Mouse (Mus musculus) forebrain, embryonic 12.5 days (tissue): ENCODE measurements around the gene Gtf3c6. TPM values are rescaled to one million over a fixed set of nuclear protein-coding genes. Genes with fewer than 3 reads are reported as not detected.

ENCODE experiments used
- ATAC-seq: fragments of 200-750 bp; cut with Nextera tagmentation; 2 replicates; pipeline ENCODE4 v1.8.0; 2017; ENCODE audit warnings: moderate TSS enrichment; ENCODE audit not compliant: low FRiP score
- H3K27ac ChIP-seq: fragments of 300-500 bp; sonication (generic); 2 replicates; pipeline ENCODE4 v1.5.1; 2016; ENCODE audit warnings: mild to moderate bottlenecking
- H3K27me3 ChIP-seq: fragments of 300-500 bp; sonication (generic); 2 replicates; pipeline ENCODE4 v1.6.1; 2016; ENCODE audit warnings: mild to moderate bottlenecking
- H3K36me3 ChIP-seq: fragments of 300-500 bp; sonication (generic); replicated peaks from 2 replicates; pipeline ENCODE4 v1.6.1; 2016; ENCODE audit warnings: mild to moderate bottlenecking
- H3K4me1 ChIP-seq: fragments of 300-500 bp; sonication (generic); 2 replicates; pipeline ENCODE4 v1.6.1; 2016
- H3K4me2 ChIP-seq: fragments of 300-500 bp; sonication (generic); 2 replicates; pipeline ENCODE4 v1.6.1; 2016; ENCODE audit warnings: mild to moderate bottlenecking, moderate library complexity
- H3K4me3 ChIP-seq: fragments of 300-500 bp; sonication (generic); replicated peaks from 2 replicates; pipeline ENCODE4 v1.5.1; 2016; ENCODE audit warnings: mild to moderate bottlenecking
- H3K9ac ChIP-seq: fragments of 300-500 bp; sonication (generic); 2 replicates; pipeline ENCODE4 v1.6.1; 2016; ENCODE audit warnings: mild to moderate bottlenecking
- H3K9me3 ChIP-seq: fragments of 300-500 bp; sonication (generic); 2 replicates; pipeline ENCODE4 v1.6.1; 2016
- WGBS: fragments of 180-500 bp; shearing (Covaris S2); methylation state at CpG from one replicate; pipeline ENCODE4 v1.1.7; 2016; 5-methylcytosine and 5-hydroxymethylcytosine counted together
- polyA plus RNA-seq: library from polyadenylated mRNA; unstranded; fragments of >200 nt; fragmentation: Nextera tagmentation; extraction: Ambion mirVana; gene quantifications from 2 replicates; pipeline ENCODE4 v1.2.1, GENCODE M21; 2016

The Gtf3c6 gene
- polyA plus RNA-seq, 1 experiment from 2014 or later = 131 TPM

DNA sequence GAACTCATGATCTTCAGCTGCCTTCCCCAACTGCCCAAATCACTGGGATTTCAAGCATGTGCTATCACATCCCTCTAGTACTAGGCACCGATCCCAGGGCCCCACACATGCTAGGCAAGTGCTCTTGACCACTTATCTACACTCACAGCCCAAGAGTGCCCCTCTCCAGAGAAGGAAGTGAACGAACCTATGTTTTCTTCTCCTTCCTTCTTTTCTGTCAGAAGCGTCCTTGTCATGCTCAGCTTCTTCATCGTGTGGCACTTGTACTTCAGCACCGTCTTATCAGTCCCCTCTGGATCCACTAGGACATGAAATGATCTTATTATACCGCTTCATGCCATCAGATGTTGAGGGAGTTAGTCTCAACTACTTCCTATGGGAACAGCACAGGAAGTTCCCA lies 6.9 kb downstream of the Gtf3c6 start:
- Histone ChIP-seq H3K27me3 (no peaks in the 10 kb centered on the region), H3K36me3 (peaks cover 72% of the 10 kb centered on the region), H3K4me3 (no peak overlapping the region), H3K4me2 (no peak overlapping the region), H3K27ac (no peak overlapping the region), H3K9ac (no peak overlapping the region), H3K9me3 (no peaks in the 10 kb centered on the region), H3K4me1 (peaks cover 4% of the 10 kb centered on the region)
- ATAC-seq = no peak
- WGBS = 92% methylated on average over 6 of the region's 6 CpGs

DNA sequence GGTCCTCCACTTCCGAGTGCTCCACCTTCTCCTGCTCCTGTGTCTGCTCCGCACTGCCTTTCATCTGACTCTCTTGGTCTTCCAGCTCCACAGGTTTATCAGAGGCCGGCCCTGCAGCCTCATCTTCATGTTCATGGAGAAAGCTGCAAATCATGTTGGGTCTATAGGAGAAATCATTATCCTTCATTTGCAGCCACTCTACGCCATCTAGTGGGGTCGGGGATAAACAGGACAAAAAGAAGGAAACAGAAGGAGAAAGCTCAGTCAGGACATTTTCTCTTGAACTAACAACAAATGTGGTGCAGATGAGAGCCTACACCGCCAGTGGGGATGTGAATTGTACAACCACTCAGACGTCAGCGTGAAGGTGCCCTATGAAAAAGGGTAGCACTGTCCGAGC lies 8.3 kb downstream of the Gtf3c6 start:
- Histone ChIP-seq H3K9ac (no peak overlapping the region), H3K27ac (no peak overlapping the region), H3K4me2 (no peak overlapping the region), H3K27me3 (no peaks in the 10 kb centered on the region), H3K4me3 (no peak overlapping the region), H3K9me3 (no peaks in the 10 kb centered on the region), H3K36me3 (peaks cover 65% of the 10 kb centered on the region), H3K4me1 (peaks cover 12% of the 10 kb centered on the region)
- WGBS = 89% methylated on average over 9 of the region's 9 CpGs
- no peak for ATAC-seq

DNA sequence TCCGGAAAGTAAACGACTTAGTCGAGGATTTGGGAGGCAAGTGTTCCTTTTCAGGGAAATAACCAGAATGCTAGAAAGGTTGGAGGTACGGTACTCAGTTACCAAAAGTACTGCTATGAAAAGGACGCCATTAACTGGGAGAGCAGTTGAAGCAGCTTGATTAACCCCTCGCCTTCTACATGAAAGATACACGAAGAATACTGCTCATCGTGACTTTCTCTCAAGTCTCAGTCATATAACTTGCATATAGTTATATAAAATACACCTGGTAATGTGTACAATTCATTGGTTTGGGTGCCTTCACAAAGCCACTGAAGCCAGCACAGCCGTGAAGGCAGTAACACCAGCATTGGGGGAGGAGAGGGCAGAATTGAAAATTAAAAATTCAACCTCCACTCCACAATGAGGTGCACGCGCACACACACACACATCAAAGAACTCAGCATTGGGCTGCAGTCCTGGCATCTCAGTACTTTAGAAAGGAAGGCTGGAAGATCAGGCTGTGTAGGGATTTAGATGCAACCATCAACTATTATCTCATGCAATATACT lies 10.7 kb downstream of the Gtf3c6 start:
- Histone ChIP-seq H3K9ac (peak overlapping the region; percentile 70; the same call in 1 of the 2 replicates), H3K4me1 (peaks cover 12% of the 10 kb centered on the region), H3K27me3 (no peaks in the 10 kb centered on the region), H3K4me3 (peak overlapping the region; percentile 62), H3K4me2 (peak overlapping the region; percentile 63), H3K9me3 (no peaks in the 10 kb centered on the region), H3K36me3 (peaks cover 64% of the 10 kb centered on the region), H3K27ac (peak overlapping the region; percentile 78)
- 34% methylated on average over 11 of the region's 11 CpGs for WGBS
- ATAC-seq = peak; percentile 63

DNA sequence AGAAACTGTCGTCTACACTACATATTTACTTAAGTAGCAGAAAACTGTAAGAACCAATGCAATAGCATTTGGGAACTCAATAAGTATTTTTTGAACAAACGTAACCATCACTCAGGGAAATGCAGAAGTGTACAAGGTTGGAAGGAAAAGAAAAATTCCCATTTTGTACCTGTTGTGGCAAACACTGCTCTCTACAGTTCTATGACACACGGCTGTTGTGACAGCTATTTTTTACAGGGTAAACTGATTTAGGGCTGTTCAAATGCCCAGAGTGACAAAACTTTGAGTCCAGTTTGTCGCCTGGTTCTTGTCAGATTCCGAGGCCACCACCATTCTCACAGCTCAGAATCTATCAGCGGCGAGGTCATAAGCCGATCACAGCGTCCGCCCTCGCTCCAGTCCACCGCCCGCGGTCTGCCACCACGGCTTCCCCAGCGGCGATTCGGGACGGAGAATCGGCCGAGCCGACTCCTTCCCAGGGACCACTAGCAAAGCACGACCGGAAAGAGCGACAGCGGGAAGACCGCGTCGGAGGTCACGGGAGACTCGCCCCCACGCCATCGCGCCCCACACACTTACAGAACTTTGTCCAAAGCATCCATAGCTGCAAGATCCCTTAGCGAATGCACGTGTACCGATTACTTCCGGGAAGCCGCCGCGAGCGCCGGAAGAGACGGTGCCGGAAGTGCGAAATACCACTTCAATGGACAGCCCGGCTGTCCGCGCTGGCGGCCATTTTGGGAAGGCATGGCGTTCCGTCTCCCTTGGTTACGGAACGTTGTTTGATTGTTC lies 11.3 kb downstream of the Gtf3c6 start, which contains the start of gene Rpf2:
TSS of gene Rpf2 (minus strand) at position 663 of the 792 bp plus-strand sequence.
- peak within 1 kb of the TSS; percentile 70 for H3K9ac ChIP-seq
- peaks cover 60% of the 10 kb centered on the region for H3K36me3 ChIP-seq
- H3K4me2 ChIP-seq = peak within 1 kb of the TSS; percentile 63
- H3K27ac ChIP-seq = peak within 1 kb of the TSS; percentile 78
- no peaks in the 10 kb centered on the region for H3K27me3 ChIP-seq
- ATAC-seq = peak; percentile 94
- H3K4me1 ChIP-seq = peaks cover 12% of the 10 kb centered on the region
- under 1% methylated on average over 54 of the region's 54 CpGs for WGBS
- peak within 1 kb of the TSS; percentile 62 for H3K4me3 ChIP-seq
- H3K9me3 ChIP-seq = no peaks in the 10 kb centered on the region

DNA sequence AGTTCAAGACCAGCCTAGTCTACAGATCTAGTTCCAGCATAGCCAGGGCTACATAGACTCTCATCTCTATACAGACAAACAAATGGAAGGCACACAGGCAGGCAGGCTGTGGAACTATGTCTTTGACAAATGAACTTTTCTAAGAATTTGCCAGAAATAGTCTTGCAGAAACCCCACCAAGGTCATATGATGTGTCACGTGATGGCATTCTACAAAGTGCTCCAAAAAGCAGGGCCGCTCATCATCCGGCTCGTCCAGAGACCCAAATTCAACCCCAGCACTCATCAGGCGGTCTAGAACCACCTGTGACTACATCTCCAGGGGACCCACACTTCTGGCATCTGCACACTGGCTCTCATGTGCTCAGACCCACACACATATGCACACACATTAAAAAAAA lies 20.1 kb downstream of the Gtf3c6 start:
- Histone ChIP-seq H3K9ac (no peak overlapping the region), H3K9me3 (no peaks in the 10 kb centered on the region), H3K27ac (no peak overlapping the region), H3K36me3 (peaks cover 72% of the 10 kb centered on the region), H3K4me2 (no peak overlapping the region), H3K4me3 (no peak overlapping the region), H3K4me1 (no peaks in the 10 kb centered on the region), H3K27me3 (no peaks in the 10 kb centered on the region)
- no peak for ATAC-seq
- 98% methylated on average over 5 of the region's 5 CpGs for WGBS

DNA sequence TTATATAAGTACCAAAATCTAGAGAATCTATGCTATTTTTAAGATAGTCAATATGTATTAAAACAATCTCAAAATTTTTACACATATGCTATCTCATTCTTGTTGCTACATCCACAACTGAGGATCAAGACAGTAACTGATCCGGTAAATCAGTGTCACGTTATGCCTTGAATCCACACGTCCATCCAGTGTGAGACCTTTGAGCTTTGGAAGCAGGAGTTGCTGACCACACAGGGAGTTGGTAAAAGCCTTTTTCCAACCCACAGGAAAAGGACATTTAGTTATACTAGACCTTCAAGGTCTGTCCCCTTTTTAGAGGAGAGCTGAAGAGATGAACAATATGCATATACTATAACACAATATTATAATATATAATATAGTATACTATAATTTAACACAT lies 24.7 kb downstream of the Gtf3c6 start:
- no peak overlapping the region for H3K27ac ChIP-seq
- H3K4me1 ChIP-seq = no peaks in the 10 kb centered on the region
- no peak overlapping the region for H3K9ac ChIP-seq
- no peaks in the 10 kb centered on the region for H3K9me3 ChIP-seq
- no peak overlapping the region for H3K4me2 ChIP-seq
- H3K36me3 ChIP-seq = peaks cover 80% of the 10 kb centered on the region
- ATAC-seq = no peak
- no peak overlapping the region for H3K4me3 ChIP-seq
- H3K27me3 ChIP-seq = no peaks in the 10 kb centered on the region
- 89% methylated on average over 3 of the region's 3 CpGs for WGBS

DNA sequence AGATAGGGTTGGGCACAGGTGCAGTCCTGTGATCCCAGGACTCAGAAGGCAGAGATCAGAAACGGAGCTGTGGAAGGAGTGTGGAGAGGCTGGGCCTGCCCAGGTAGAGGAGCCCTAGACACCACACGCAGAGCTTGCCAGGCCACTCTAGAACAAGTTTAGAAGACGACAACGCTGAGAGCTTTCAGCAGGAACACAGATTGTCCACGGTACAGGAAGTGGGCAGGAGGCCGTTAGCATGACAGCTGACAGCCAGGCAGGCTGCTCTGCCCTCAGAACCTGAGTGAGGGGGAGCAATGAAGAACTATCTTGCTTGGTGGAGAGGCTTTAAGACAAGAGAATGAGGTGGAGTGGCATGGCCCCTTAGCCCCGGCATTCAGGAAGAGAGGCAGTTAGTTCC lies 25.5 kb downstream of the Gtf3c6 start:
- Histone ChIP-seq H3K4me3 (no peak overlapping the region), H3K9ac (no peak overlapping the region), H3K27me3 (no peaks in the 10 kb centered on the region), H3K4me2 (no peak overlapping the region), H3K36me3 (peaks cover 79% of the 10 kb centered on the region), H3K4me1 (no peaks in the 10 kb centered on the region), H3K27ac (no peak overlapping the region), H3K9me3 (no peaks in the 10 kb centered on the region)
- 94% methylated on average over 7 of the region's 7 CpGs for WGBS
- ATAC-seq = no peak

DNA sequence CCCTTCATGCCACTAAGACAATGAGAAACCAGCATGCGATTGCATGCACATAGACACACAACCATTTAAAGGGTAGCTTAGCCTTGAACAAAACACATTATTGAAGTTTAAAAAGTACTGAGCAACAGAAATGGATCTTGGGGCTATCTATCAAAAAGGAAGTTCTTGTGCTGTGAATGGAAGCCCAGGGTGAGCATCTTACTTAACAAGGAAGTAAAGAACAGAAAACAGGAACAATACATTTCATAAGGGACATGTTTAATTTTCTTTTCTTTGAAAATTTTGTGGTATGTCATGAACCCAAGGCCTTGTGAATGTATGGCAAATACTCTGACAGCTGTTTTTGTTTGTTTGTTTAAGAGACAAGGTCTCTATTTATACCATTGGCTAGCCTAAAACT lies 28.2 kb downstream of the Gtf3c6 start:
- no peak overlapping the region for H3K4me2 ChIP-seq
- peaks cover 81% of the 10 kb centered on the region for H3K36me3 ChIP-seq
- H3K4me1 ChIP-seq = no peaks in the 10 kb centered on the region
- WGBS = 90% methylated on average over 1 of the region's 1 CpGs
- no peak for ATAC-seq
- no peak overlapping the region for H3K4me3 ChIP-seq
- no peaks in the 10 kb centered on the region for H3K9me3 ChIP-seq
- H3K27me3 ChIP-seq = no peaks in the 10 kb centered on the region
- H3K9ac ChIP-seq = no peak overlapping the region
- H3K27ac ChIP-seq = no peak overlapping the region

DNA sequence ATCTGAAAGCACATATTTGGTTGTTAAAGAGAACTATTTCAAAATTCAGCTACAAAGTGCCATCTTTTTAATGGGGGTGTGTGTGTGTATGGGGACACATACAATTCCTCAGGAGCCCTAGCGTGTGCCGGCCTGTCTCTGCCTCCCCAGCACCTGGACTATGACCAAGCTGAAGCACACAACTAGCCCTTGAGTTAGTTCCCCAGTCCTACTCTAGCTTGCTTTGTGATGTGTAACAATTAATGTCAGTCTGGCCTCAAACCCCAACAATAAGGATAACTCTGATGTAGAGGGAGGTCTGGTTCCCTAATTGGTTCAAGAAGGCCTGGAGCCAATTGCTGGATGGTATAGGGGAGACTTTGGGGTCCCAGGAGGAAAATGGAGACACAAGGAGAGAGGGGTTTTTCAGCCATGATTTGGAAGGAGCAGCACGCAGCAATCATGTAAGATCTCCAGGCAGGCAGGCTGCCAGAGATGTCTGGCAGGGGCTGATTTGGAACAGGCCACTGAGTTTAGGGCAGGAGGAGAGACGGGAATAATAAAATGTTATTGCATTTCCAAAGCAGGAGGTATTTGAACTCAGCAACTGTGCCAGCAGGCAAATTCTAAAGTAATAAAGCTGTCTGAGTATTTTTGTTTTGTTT lies 30.1 kb downstream of the Gtf3c6 start:
- Histone ChIP-seq H3K4me1 (no peaks in the 10 kb centered on the region), H3K9me3 (no peaks in the 10 kb centered on the region), H3K36me3 (peaks cover 88% of the 10 kb centered on the region), H3K27me3 (no peaks in the 10 kb centered on the region), H3K4me3 (no peak overlapping the region), H3K27ac (no peak overlapping the region), H3K9ac (no peak overlapping the region), H3K4me2 (no peak overlapping the region)
- ATAC-seq = no peak
- WGBS = 88% methylated on average over 4 of the region's 4 CpGs

DNA sequence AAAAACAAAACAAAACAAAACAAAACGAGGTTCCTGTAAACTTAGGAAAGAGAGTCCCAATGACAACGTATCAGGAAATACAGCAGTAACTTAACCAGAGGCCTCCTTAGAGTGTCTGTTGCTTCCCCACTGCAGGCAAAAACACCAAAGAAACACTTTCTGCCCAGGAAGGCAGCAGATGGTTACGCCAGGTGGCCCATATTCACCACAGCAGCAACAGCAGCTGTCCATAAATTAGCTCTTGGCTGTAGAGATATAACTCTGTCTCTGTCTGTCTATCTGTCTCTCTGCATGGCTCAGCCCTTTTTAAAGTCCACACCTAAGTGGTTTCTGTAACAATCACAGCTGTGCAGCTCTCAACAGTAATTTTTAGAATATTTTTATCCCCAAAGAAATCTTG lies 39.0 kb downstream of the Gtf3c6 start:
- Histone ChIP-seq H3K9ac (no peak overlapping the region), H3K36me3 (peaks cover 28% of the 10 kb centered on the region), H3K4me2 (no peak overlapping the region), H3K27me3 (no peaks in the 10 kb centered on the region), H3K9me3 (no peaks in the 10 kb centered on the region), H3K4me3 (no peak overlapping the region), H3K4me1 (no peaks in the 10 kb centered on the region), H3K27ac (no peak overlapping the region)
- WGBS = 82% methylated on average over 3 of the region's 3 CpGs
- ATAC-seq = no peak

DNA sequence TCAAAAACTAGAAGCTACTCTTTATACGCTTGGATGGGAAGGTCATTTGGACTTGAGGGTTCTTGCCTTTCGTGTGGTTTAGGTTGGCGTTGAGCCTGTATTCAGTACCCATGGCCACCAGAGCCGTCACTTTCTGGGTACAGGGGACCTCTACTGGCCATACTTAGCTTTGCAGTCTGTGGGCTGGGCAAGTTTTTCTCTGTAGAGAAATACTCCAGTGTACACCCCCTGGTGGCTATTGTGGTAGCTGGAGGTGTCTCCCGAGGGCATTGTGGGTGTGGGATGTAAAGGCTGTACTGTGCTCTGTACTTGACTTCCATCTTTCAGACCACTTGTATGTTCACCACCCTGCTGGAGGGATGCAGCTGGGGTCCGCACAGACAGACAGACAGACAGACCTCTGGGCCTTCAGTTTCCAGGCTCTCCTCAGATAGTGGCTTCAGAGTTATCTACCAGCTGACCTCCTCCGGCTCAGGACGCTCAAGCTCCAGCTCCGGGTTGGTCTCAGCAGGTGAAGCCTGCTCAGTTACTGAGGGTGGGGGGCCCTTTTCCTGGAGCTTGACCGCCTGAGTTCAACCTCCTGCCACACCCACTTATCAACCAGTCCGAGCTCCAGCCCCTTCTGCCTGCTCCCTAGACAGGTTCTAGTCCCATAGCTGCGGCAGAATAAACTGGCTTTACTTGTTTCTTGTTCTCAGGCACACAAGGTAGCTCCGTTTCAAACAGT lies 45.3 kb downstream of the Gtf3c6 start:
- ATAC-seq = peak; percentile 76

More for the DNA sequence above, 45.3 kb downstream of the Gtf3c6 start:
- Histone ChIP-seq H3K9me3 (no peaks in the 10 kb centered on the region), H3K4me3 (no peak overlapping the region), H3K27me3 (0 out of 2 replicates have a peak, but pooled peaks cover 6% of the 10 kb centered on the region), H3K9ac (no peak overlapping the region), H3K27ac (no peak overlapping the region), H3K36me3 (no peaks in the 10 kb centered on the region), H3K4me2 (no peak overlapping the region), H3K4me1 (no peaks in the 10 kb centered on the region)
- WGBS = 40% methylated on average over 13 of the region's 13 CpGs
